Mouse (Mus musculus) gastrocnemius, adult 8-10 months (tissue): Measurements from ENCODE around the gene Dtd1. TPM values are rescaled to one million over a fixed set of nuclear protein-coding genes. Genes with fewer than 3 reads are reported as not detected.

ENCODE experiments used
- DNase-seq, 2 experiments: peaks; one replicate each; pipeline ENCODE4 v3.0.0; 2022; ENCODE audit warnings: low spot score in 2 of 2
- total RNA-seq, 4 experiments: library from RNA; stranded (reverse); gene quantifications; 2 replicates each; pipeline ENCODE4 v1.2.4; 2022

The Dtd1 gene
- total RNA-seq, 4 experiments from 2014 or later: 13.1 to 16.1 (median 15.2) TPM

DNA sequence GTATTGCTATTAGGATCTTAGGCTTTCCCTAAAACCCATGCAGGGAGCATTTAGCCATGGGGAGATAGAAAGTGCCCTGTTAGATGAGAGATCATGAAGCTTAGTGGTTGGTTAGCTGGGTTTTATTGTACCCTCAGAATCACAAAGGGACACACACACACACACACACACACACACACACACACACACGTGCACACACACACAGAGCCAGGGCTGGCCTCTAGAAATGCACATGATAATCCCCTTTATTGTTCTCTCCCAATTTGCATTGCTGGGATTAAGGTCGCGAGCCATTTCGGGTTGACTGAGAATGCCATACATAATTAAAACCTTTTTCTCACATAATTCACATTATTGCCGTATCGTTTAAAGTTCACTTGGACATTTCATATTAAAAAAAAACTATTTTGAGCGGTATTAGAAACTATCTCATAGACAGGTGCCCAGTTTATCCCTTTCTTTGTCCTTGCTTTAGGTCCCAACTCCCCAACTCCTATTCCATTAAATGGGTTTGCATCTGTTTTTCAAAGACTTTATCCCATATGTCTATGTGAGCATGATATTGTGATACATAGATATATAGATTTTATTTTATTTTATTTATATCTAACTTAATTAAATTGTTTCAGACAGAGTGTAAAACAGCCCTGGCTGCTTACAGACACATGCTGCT lies 164.6 kb downstream of the Dtd1 start:
- DNase-seq: no peak

DNA sequence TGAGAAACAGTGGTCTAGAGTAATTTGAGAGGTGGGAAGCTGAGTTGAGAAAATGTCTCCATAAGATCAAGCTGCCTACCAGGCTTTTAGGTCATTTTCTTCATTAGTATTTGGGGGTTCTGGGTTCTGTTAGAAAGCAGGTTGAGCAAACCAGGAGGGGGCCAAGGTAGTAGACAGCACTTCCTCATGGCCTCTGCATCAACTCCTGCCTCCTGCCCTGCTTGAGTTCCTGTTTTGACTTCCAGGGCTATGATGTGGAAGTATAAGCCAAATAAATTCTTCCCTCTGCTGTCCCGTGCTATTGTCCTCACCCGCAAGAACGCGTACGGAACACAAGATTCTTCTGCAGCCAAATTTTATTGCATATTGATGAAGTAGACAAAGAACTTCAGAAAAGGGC lies 165.5 kb downstream of the Dtd1 start:
- no peak for DNase-seq

DNA sequence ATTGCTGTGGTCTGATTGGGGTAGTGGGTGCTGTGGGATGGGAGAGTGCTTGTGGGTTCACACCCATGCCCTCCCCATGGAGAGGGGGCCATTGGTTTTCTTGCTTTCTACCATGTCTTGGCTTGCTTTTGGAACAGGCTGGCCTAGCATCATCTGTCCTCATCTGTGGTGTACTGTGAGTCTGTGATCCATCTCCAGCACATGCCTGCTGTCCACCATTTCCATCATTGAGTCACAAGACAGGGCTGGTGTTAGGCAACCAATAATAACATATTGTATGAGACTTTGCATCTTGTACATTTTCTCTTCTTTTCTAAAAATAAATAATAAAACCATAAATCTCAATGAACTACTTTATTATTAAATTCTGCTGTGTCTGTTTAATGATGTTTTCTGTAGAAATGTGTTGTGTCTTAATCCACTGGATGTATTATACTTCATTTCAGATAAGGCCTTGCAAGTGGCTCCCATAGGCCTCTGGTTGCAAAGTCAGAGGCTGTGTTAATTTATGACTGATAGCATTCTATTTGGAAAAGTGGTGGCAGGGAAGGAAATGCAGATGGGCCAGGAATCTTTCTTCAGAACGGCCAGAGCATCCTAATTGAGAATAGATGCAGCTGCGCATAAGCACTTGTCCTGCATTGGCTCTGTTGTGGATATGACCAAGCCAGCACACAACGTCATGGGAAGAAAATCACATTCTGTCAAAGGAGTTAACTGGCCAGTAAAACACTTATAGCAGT lies 168.8 kb downstream of the Dtd1 start:
- no peak for DNase-seq

DNA sequence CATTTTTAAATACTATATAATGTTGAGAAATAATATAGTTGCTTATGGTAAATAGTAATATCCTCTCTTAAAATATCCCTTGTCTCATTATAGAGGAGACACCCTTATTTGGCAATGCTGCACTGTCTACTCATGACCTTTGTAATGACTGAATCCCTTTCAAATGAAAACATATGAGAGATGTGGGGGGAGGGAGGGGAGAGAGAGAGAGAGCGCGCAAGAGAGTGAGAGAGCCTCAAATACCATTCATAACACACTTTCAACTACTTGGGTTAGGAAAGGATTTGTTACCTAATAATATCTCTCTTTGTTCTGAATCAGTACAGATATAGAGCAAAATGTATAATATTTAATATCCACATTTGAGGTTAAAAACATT lies 169.4 kb downstream of the Dtd1 start:
- DNase-seq: no peak

DNA sequence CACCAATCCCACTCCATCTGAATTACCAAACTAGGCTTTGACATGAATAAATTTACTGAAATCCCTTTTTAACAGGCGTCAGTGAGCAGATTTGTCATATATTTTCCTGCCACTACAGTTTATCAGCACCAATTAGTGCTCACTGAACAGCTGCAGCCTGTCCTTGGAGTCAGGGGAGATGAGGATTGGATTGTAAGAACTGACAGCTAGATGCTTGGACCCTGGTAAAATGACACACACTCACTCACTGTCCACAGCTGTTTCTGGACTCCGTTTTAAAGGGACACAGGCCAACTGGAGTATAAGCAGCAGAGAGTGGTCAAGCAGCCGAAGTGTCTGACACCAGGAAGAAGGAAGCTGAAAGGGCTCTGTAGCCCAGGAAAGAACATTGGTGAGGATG lies 169.9 kb downstream of the Dtd1 start:
- no peak for DNase-seq

DNA sequence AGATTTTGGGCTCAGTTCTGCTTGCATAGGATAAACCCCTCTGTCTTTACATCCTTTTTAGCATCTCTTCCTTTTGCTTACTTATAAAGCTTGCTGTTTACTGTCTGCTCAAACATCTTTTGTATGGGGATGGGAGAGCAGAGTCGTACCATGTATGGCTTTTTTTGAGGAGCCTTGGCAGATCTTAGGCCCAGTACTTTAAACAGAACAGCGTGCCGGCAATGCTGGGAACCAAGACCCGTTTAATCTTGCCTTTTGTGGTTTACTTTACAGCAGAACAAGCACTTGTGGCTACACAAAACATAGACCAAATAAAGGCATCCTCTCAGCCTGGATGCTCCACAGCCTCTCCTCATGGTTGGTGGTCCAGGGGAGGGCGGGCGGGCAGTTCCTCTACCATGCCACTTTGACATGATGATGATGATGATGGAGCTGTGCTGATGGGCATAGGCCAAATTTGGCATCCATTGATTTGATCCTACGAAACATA lies 170.8 kb downstream of the Dtd1 start:
- no peak for DNase-seq

DNA sequence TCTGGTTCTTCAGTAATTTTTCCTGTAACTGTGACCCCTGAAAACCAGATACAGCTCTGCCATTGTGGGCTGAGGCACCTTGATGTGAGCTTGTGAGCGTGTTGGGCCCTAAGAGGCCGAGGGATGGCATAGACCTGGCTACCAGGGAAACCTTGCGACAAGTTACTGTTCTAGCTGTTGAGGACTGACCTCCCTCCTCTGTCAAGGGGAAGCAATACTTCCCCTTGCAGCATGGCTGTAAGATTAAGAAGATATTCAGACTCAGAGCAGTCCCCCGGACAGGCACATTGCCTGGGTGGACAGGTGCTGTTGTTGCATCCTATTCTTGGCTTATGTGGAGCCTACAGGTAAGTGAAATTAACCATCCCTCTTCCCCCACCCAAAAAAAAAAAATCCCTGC lies 172.1 kb downstream of the Dtd1 start:
- DNase-seq: no peak

DNA sequence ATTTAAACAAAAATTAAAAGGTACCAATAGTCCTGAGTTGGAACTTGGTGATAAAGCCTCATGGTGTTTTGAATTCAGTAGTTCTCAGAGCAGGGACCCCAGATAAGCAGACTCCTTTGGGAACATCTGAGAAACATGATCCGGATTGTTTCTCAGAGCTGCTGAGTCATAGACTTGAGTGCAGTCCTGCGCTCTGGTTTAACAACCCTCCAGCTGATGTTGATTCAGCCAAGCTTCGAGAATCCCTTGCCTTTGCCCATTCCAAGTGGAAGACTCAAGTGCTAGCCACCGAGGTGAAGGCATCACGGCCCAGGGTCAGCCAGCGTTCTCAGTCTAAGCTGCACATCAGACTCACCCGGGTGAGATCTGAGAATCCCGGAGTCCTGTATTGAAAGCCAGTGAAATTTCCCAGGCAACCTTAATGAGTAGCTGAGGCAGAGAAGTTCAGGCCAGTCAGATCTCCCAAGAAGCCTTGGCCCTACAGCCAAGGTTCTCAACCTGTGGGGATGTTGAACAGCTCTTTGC lies 175.0 kb downstream of the Dtd1 start:
- no peak for DNase-seq

DNA sequence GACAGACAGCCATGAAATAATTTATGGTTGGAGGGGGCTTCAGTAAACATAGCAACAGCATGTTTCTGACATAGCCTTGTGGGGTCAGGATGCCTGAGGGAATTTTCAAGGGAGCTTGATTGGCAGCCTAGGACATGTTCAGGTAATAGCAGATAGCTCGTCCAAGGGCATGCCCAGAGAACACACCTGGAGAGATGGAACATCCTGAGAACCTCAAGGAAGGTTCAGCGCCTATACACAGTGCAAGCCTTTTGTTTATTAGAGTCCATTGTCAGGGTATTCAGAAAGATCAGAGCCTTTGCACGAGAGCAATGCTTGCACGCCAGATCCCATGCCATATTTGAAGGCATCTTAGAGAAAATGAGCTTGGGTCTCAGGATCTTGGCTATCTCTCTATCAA lies 175.9 kb downstream of the Dtd1 start:
- no peak for DNase-seq

DNA sequence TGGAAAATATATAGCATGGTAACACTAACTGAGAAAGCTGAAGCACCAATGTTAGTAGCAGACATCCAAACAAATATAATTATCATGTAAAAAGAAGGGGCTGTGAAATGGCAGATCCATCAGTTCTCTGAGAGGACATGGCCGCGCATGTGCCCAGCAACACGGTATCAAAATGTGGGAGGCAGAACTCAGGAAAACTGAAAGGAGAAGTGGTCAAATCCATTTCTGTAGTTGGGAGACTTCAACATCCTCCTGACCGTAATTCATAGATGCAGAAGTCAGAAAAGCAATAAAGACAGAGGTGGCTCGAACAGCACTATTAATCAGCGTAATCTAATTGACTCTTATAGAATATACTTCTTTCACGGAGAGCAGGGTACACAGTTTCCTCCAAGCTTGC lies 179.6 kb downstream of the Dtd1 start:
- DNase-seq: no peak

DNA sequence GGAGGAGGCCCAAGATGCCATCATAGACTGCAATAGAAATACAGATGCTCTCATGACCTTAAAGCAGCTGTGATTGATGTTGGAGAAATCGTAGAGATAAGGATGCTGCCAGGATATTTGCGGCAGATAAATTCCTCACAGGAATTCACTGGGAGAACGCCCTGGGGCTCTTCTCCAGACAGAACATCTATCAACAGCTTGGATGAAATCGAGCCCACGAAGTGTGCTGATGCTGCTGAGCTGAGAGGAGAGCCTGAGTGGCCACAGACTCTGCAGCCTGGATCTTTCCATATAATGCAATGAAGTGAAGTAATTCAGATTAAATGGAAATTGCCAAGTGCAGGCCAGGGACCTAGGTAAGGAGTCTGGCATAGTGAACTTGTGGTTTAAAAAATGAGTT lies 181.0 kb downstream of the Dtd1 start:
- DNase-seq: no peak

DNA sequence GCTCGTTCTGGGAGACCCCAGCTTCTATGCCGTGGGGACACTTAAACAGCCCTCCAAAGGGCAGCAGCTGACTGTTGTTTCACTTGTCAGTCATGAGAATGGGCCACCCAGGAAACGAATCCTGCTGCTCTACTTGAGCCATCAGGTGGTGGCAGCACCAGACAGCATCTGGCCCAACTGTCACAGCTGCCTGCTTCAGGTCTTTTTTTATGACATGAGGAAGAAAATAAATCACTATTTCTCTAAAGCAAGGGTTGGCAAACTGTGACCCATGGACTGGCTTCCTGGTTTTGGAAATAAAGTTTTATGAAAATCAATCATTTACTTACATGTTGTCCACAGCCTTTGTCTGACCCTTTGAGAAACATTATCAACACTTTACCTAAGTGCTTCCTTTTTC lies 182.2 kb downstream of the Dtd1 start:
- DNase-seq: no peak

DNA sequence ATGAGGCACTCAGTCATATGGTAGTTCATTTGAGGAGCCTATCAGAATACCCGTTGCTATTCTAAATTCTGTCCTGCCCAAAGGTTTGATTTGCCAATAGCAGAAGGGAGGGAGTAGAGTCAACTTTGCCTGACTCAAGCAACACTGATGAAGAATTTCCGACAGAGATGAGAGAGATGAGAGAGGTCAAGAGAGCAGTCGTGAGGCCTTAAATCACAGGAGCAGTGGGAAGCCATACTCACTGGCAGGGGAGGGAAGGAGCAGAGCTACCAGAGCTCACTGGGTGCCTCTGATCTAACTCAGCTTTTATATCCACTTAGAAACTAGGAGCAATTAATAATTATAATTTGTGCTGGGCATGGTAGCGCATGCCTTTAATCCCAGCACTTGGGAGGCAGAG lies 182.8 kb downstream of the Dtd1 start:
- no peak for DNase-seq

DNA sequence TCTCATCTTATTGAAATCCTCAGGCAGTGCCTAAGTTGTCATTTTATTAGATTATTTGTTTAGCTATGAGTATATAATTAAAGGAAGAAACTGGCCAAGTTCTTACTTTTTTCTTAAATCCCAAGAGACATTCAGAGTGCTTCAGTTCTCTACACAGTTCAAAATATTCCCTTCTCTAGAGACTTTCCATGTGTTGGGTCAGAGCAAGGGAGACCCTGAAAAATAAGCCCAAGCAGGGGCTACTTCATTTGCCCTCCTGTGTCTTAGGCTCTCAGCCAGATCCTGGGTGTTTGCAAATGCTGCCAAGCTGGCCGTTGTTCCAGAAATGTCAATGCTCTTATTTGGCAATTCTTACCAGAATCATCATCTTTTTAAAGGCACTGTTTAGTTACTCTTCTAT lies 183.5 kb downstream of the Dtd1 start:
- DNase-seq: no peak

DNA sequence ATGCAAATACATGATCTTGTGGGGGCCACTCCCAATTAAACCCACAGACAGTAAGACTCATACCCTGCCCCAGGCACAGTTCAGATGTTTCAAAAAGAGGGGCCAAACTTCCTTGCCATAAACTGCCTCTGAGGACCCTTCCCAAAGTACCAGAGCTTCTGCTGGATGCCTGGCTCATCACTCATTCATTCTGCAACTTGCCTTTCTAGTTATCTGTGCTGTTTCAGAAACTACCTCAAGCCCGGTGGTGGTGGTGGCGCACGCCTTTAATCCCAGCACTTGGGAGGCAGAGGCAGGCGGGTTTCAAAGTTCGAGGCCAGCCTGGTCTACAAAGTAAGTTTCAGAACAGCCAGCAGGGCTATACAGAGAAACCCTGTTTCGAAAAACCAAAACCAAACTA lies 184.1 kb downstream of the Dtd1 start:
- no peak for DNase-seq

DNA sequence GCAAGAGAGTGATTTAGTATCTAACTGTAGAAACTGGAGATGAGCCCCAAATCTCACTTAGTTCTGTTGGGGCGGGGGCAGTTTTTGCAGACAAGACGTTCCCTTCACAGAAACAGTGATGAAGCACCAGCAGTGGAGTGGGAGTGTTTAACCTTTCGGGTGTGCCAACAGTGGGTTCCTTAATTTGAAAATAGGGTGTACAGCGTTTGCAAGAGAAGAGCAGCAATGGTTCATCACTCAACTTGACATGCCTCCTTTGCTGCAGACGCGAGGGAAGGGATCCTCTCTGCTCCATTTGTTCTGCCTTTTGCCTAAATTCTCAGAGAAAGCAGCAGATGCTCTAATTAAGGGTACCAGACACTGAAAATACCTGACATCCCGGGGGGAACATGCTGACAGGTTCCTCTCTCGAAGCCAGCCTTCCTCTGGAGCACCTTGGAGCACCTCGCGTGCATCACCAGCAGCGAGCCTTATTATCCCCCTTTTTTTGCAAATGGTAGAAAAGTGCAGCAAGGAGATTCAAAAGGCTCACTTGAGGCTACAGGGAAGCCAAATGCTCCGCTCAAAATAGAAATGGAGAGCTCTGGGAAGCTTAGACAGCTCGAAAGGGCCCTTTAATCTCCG lies 192.1 kb downstream of the Dtd1 start:
- DNase-seq: no peak

DNA sequence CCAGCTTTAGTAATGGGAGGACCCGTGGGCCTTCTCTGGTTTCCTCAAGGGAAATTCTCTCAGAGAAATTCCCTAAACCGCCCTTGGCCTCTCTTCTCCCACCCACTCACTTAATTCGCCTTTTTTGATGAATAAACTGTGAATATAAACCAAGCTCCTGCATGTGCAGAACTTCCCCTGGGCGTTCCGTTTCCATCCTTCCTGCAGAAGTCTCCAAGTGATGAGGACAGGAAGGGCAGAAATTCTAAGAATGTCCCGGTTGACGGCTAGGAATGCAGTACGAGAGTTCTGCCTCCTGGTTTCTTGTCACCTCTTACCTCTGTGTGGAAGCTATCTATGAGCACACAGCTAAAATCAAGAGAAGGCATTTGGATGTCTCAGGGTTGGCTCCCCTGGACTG lies 197.8 kb downstream of the Dtd1 start:
- no peak for DNase-seq

DNA sequence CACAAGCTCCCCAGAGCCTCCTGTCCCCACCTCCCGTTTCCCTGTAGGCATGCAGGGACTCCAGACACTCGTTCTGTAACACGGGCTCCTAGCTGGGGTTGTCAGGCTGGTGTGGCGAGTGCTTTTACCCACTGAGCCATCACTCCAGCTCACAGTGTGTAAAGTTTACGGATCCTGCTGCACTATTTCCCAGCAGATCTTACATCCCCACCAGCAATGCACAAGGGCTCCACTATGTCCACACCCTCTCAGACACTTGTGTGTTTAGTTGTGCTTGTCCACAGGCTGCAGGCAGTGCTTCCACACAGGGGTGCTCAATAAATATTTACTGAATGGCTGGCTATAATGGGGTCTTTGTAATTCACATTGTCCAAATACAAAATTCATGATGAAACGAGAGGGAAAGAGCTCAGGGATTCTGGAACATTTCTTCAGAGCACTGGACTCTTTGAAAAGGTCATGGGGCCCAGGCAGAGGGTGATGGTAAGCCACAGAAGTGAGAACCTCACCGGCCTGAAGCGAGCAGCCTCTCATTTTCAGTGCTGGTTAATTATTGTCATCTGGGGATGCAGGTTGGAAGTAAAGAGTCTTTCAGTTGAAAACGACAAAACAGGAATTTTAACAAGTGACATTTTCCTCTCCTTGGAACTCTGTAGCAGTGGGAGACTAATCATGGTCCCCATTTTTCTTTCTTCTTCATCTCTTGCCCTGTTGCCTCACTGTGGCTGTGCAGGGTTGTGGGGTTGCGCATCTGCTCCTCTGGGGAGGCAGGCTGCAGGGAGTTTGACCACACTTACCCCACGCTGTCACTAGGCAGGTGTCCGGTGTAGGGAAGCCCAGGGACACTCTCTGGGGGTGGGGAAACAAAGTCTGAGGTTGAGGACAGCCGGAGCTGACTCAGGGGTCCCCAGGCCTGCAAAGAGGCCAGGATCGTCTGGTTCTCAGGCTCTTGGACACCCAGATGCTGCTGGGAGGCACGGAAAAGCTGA lies 208.4 kb downstream of the Dtd1 start:
- DNase-seq: no peak
